9 mouse cellular contexts compared by ENCODE assay signal in genomic region chr12:31917245-31917644, GRCm38 (mm10). TPM values are rescaled to one million over a fixed set of nuclear protein-coding genes. Genes with fewer than 3 reads are reported as not detected.
DNase-seq lines count a peak whose midpoint lies in the region; ATAC-seq lines count a peak whose summit lies in the region.
"Had no signal": no experiment of that assay in that cellular context is flagged by ENCODE, and none has a peak within 500 bp of the region (broad histone marks: within the 10 kb centered on the region; RNA-seq: fewer than 3 reads in every experiment).

No protein-coding gene starts in this region.

- ATAC-seq in intestine, embryonic 16.5 days: 0 out of 2 replicates have a peak, but pooled peaks have one; percentile 52
- ATAC-seq in forebrain, embryonic 12.5 days (ENCODE audit: low FRiP score): no peak

- H3K9ac ChIP-seq in intestine, embryonic 16.5 days (ENCODE audit: low read depth, low read length): no peak overlapping the region
- H3K9ac ChIP-seq in forebrain, embryonic 12.5 days: no peak overlapping the region
- H3K9ac ChIP-seq: neural tube, embryonic 13.5 days had no signal

- H3K4me2 ChIP-seq in intestine, embryonic 16.5 days (ENCODE audit: low read depth, low read length): no peak overlapping the region
- H3K4me2 ChIP-seq in forebrain, embryonic 12.5 days: no peak overlapping the region
- H3K4me2 ChIP-seq: neural tube, embryonic 13.5 days had no signal

- no peak overlapping the region for H3K27ac ChIP-seq in intestine, embryonic 16.5 days (ENCODE audit: low read length)
- H3K27ac ChIP-seq in forebrain, embryonic 12.5 days: no peak overlapping the region
- H3K27ac ChIP-seq: neural tube, embryonic 13.5 days had no signal

- no peaks in the 10 kb centered on the region for H3K27me3 ChIP-seq in intestine, embryonic 16.5 days (replicated peaks; ENCODE audit: control insufficient read depth, insufficient read depth, low read length)
- no peaks in the 10 kb centered on the region for H3K27me3 ChIP-seq in forebrain, embryonic 12.5 days
- H3K27me3 ChIP-seq: neural tube, embryonic 13.5 days had no signal

- H3K9me3 ChIP-seq in intestine, embryonic 16.5 days (ENCODE audit: control insufficient read depth, low read length): no peaks in the 10 kb centered on the region
- H3K9me3 ChIP-seq in forebrain, embryonic 12.5 days: no peaks in the 10 kb centered on the region
- H3K9me3 ChIP-seq: neural tube, embryonic 13.5 days had no signal

- peak; percentile 78 for DNase-seq in ovary, adult 18-20 months (ENCODE audit: low spot score)
- DNase-seq in ovary, postnatal 10 days (ENCODE audit: low spot score): no peak
- peak; percentile 90 for DNase-seq in brain, adult 2 months (ENCODE audit: low read depth, low spot score)
- DNase-seq in gastrocnemius, adult 8-10 months (ENCODE audit: low spot score in 2 of 2): peak; percentile 63 to 70
- no peak for DNase-seq in thymus, postnatal 10 days (ENCODE audit: low spot score in 2 of 2)
- no peak for DNase-seq in spleen, adult 18-20 months

- no peaks in the 10 kb centered on the region for H3K4me1 ChIP-seq in intestine, embryonic 16.5 days (ENCODE audit: control insufficient read depth, insufficient read depth, low read length)
- no peaks in the 10 kb centered on the region for H3K4me1 ChIP-seq in forebrain, embryonic 12.5 days
- H3K4me1 ChIP-seq: neural tube, embryonic 13.5 days had no signal

- H3K4me3 ChIP-seq in intestine, embryonic 16.5 days (ENCODE audit: low read length): no peak overlapping the region
- no peak overlapping the region for H3K4me3 ChIP-seq in forebrain, embryonic 12.5 days (replicated peaks)
- H3K4me3 ChIP-seq: neural tube, embryonic 13.5 days had no signal

- 82% methylated on average over 5 of the region's 5 CpGs for WGBS in intestine, embryonic 16.5 days
- 91% methylated on average over 5 of the region's 5 CpGs for WGBS in forebrain, embryonic 12.5 days

- H3K36me3 ChIP-seq in intestine, embryonic 16.5 days (ENCODE audit: control insufficient read depth, insufficient read depth, low read length): no peaks in the 10 kb centered on the region; the same call in 1 of the 2 replicates
- peaks cover 4% of the 10 kb centered on the region; the same call in 1 of the 2 replicates for H3K36me3 ChIP-seq in forebrain, embryonic 12.5 days (replicated peaks)

RNA-seq across cellular contexts. Expression of gene Hbp1, which starts 33.1 kb away (rescaled TPM):
- total RNA-seq in gastrocnemius, adult 8-10 months (2022): 10 to 100 TPM; 65.3 to 78.0 (median 69.0) TPM
- polyA plus RNA-seq in intestine, embryonic 16.5 days (2015; fragmentation: Nextera tagmentation; extraction: Ambion mirVana): 82.1 and 82.8 TPM in 2 replicates
- polyA plus RNA-seq in forebrain, embryonic 12.5 days (2016; fragmentation: Nextera tagmentation; extraction: Ambion mirVana): 81.3 and 85.2 TPM in 2 replicates

Comparison
In these comparisons a context has a peak if more than half of its experiments do, and no peak if none do; other contexts are left out.
1. DNase-seq: peak in ovary, adult 18-20 months (single experiment), brain, adult 2 months (single experiment) and gastrocnemius, adult 8-10 months (2 of 2); none in ovary, postnatal 10 days (single experiment), thymus, postnatal 10 days (0 of 2) and spleen, adult 18-20 months (0 of 2).